Mouse (Mus musculus) Muller cell, postnatal 12 days (primary cell): ENCODE data around the gene Card10.
"Not testable (repeated sequence)": the region's sequence is repeated elsewhere in the genome, so short reads cannot be mapped to it uniquely, and the experiment has no call there.

Source experiments
- DNase-seq: peaks from one replicate; pipeline ENCODE4 v3.0.0-alpha.2; 2015; ENCODE audit errors: inconsistent ontology term

The Card10 gene

GRCm38 (mm10) chr15:78802776-78803391, at the start of gene Card10:
Card10 (minus strand) TSS chr15:78803042.
- DNase-seq: peak; percentile 64

- peak; percentile 84 for DNase-seq
These were observed 48.8 kb upstream of the Card10 start for GRCm38 (mm10) chr15:78851505-78852153.

- no peak for DNase-seq
These were observed 48.1 kb upstream of the Card10 start for GRCm38 (mm10) chr15:78850944-78851343.

- DNase-seq: no peak
These were observed 47.4 kb upstream of the Card10 start for GRCm38 (mm10) chr15:78850059-78850824.

- DNase-seq: no peak
These were observed 46.6 kb upstream of the Card10 start for GRCm38 (mm10) chr15:78849485-78849884.

- DNase-seq: peak; percentile 62
These were observed 45.6 kb upstream of the Card10 start for GRCm38 (mm10) chr15:78848467-78848866.

GRCm38 (mm10) chr15:78846805-78847204, 44.0 kb upstream of the Card10 start:
- DNase-seq: not testable (repeated sequence)

- no peak for DNase-seq
These were observed 43.5 kb upstream of the Card10 start for GRCm38 (mm10) chr15:78846352-78846751.

GRCm38 (mm10) chr15:78845867-78846266, 43.0 kb upstream of the Card10 start:
- DNase-seq: no peak

GRCm38 (mm10) chr15:78845321-78845720, 42.5 kb upstream of the Card10 start:
- peak; percentile 53 for DNase-seq

GRCm38 (mm10) chr15:78844791-78845190, 41.9 kb upstream of the Card10 start:
- DNase-seq: peak; percentile 99

- peak; percentile 49 for DNase-seq
These were observed 41.0 kb upstream of the Card10 start for GRCm38 (mm10) chr15:78843581-78844469.

- DNase-seq: peak; percentile 94
These were observed 39.7 kb upstream of the Card10 start, which contains the start of gene Cdc42ep1 for GRCm38 (mm10) chr15:78842371-78843163. Cdc42ep1 (plus strand) TSS chr15:78842624.

GRCm38 (mm10) chr15:78841161-78841790, 38.4 kb upstream of the Card10 start:
- no peak for DNase-seq

GRCm38 (mm10) chr15:78840751-78841150, 37.9 kb upstream of the Card10 start:
- no peak for DNase-seq

GRCm38 (mm10) chr15:78840241-78840640, 37.4 kb upstream of the Card10 start:
- DNase-seq: no peak

GRCm38 (mm10) chr15:78839744-78840143, 36.9 kb upstream of the Card10 start:
- no peak for DNase-seq

GRCm38 (mm10) chr15:78836086-78836621, 33.3 kb upstream of the Card10 start:
- no peak for DNase-seq

GRCm38 (mm10) chr15:78835200-78836085, 32.6 kb upstream of the Card10 start:
- peak; percentile 96 for DNase-seq
